Mouse (Mus musculus) liver, embryonic 15.5 days (tissue): ENCODE measurements around the gene Unc5c. TPM values are rescaled to one million over a fixed set of nuclear protein-coding genes. Genes with fewer than 3 reads are reported as not detected.

ENCODE experiments used
- ATAC-seq: fragments of 200-750 bp; cut with Nextera tagmentation; 2 replicates; pipeline ENCODE4 v1.8.0; 2017; ENCODE audit warnings: moderate number of reproducible peaks, mild to moderate bottlenecking, moderate library complexity; ENCODE audit not compliant: insufficient read depth
- H3K27ac ChIP-seq: fragments of 300-500 bp; sonication (generic); replicated peaks from 2 replicates; pipeline ENCODE4 v1.5.1; 2015; ENCODE audit warnings: mild to moderate bottlenecking, inconsistent platforms
- H3K27me3 ChIP-seq: fragments of 300-500 bp; sonication (generic); 2 replicates; pipeline ENCODE4 v1.6.1; 2015; ENCODE audit warnings: mild to moderate bottlenecking, inconsistent platforms
- H3K36me3 ChIP-seq: fragments of 300-500 bp; sonication (generic); replicated peaks from 2 replicates; pipeline ENCODE4 v1.6.1; 2015; ENCODE audit warnings: moderate library complexity, mild to moderate bottlenecking, inconsistent platforms
- H3K4me1 ChIP-seq: fragments of 300-500 bp; sonication (generic); replicated peaks from 2 replicates; pipeline ENCODE4 v1.6.1; 2015; ENCODE audit warnings: inconsistent platforms
- H3K4me2 ChIP-seq: fragments of 300-500 bp; sonication (generic); 2 replicates; pipeline ENCODE4 v1.6.1; 2015; ENCODE audit warnings: moderate library complexity, mild to moderate bottlenecking, inconsistent platforms
- H3K4me3 ChIP-seq: fragments of 300-500 bp; sonication (generic); replicated peaks from 2 replicates; pipeline ENCODE4 v1.5.1; 2015; ENCODE audit warnings: mild to moderate bottlenecking, inconsistent platforms
- H3K9ac ChIP-seq: fragments of 300-500 bp; sonication (generic); 2 replicates; pipeline ENCODE4 v1.6.1; 2015; ENCODE audit warnings: moderate library complexity, mild to moderate bottlenecking, inconsistent platforms
- H3K9me3 ChIP-seq: fragments of 300-500 bp; sonication (generic); replicated peaks from 2 replicates; pipeline ENCODE4 v1.6.1; 2016; ENCODE audit warnings: inconsistent platforms
- WGBS: fragments of 180-500 bp; shearing (Covaris S2); methylation state at CpG from one replicate; pipeline ENCODE4 v1.1.7; 2015; ENCODE audit warnings: mixed read lengths; ENCODE audit not compliant: insufficient replicate concordance; 5-methylcytosine and 5-hydroxymethylcytosine counted together
- polyA plus RNA-seq: library from polyadenylated mRNA; unstranded; fragments of >200 nt; fragmentation: Nextera tagmentation; extraction: Ambion mirVana; gene quantifications from 2 replicates; pipeline ENCODE4 v1.2.1, GENCODE M21; 2015

Gene Unc5c
- polyA plus RNA-seq, 1 experiment from 2014 or later = 0.21 TPM

DNA sequence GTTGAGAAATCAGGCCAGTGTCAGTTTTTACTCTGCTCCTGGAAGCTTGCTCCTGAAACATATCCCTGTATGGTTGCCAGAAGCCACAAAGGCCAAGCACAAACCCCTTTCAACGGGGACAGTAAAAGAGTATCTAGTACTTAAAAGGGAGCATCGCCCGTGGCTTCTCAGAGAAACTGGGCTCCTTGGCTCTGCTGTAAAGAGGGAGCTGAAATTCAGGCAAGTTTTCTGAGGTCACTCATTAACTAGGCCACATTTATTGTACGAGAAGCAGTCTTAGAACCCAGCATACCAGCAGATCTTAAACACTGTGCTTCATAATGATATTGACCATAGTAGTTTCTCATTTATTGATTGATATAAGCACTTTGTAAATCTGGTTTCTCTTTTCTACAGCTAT lies 317.5 kb downstream of the Unc5c start:
- Histone ChIP-seq H3K9ac (no peak overlapping the region), H3K27ac (no peak overlapping the region)
- no peak for ATAC-seq

GRCm38 (mm10) chr3:141791026-141791780 lies 326.2 kb downstream of the Unc5c start:
- Histone ChIP-seq H3K27me3 (no peaks in the 10 kb centered on the region), H3K4me2 (no peak overlapping the region), H3K27ac (no peak overlapping the region), H3K4me3 (no peak overlapping the region), H3K9me3 (no peaks in the 10 kb centered on the region), H3K36me3 (no peaks in the 10 kb centered on the region), H3K4me1 (no peaks in the 10 kb centered on the region), H3K9ac (no peak overlapping the region)
- no peak for ATAC-seq
- 71% methylated on average over 8 of the region's 8 CpGs for WGBS

More for the DNA sequence above, 317.5 kb downstream of the Unc5c start:
- H3K4me1 ChIP-seq = no peaks in the 10 kb centered on the region
- no peaks in the 10 kb centered on the region for H3K36me3 ChIP-seq
- H3K27me3 ChIP-seq = no peaks in the 10 kb centered on the region
- H3K4me3 ChIP-seq = no peak overlapping the region
- H3K4me2 ChIP-seq = no peak overlapping the region
- H3K9me3 ChIP-seq = no peaks in the 10 kb centered on the region
- 54% methylated on average over 4 of the region's 4 CpGs for WGBS

DNA sequence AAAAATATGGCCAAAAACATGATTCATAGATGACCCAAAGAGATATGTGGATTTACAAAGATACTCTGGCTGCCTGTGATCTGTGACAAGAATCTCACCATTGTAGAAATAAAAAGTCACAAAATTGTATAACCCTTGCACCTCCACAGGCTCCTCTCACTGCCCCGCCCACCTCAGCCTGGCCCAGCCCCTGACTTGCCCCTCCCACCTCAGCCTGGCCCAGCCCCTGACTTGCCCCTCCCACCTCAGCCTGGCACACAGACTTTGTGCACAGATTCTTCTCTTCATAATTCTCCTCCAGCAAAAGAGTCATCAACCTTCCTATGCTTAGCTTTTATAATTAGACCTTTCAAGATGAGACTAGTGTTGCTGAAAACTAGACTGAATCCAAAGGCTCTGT lies 327.1 kb downstream of the Unc5c start:
- no peak overlapping the region for H3K4me3 ChIP-seq
- no peak overlapping the region for H3K4me2 ChIP-seq
- 35% methylated on average over 1 of the region's 1 CpGs for WGBS
- H3K27ac ChIP-seq = no peak overlapping the region
- H3K9me3 ChIP-seq = no peaks in the 10 kb centered on the region
- no peaks in the 10 kb centered on the region for H3K36me3 ChIP-seq
- no peak overlapping the region for H3K9ac ChIP-seq
- ATAC-seq = no peak
- H3K4me1 ChIP-seq = no peaks in the 10 kb centered on the region
- no peaks in the 10 kb centered on the region for H3K27me3 ChIP-seq

DNA sequence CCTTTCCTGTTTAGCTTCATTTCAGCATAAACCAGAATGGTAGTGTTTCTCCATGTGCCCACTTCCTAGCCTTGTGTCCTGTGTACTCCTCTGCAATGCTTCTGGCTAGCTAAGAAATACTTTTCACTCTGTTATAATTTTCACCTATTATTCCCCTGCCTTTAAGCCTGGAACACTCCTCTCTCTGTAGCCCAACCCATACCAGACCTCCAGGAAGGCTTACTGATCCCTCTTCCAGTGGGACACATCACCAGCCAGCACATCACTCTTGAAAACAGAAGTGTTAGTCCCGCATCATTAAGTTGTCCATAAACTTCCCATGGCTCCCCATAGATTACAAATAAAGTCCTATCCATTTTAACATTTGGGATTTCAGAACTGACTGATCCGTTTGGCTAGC lies 328.7 kb downstream of the Unc5c start:
- Histone ChIP-seq H3K9ac (no peak overlapping the region), H3K4me1 (no peaks in the 10 kb centered on the region), H3K36me3 (no peaks in the 10 kb centered on the region), H3K4me2 (no peak overlapping the region), H3K9me3 (no peaks in the 10 kb centered on the region), H3K27me3 (no peaks in the 10 kb centered on the region), H3K27ac (no peak overlapping the region), H3K4me3 (no peak overlapping the region)
- ATAC-seq = no peak
- WGBS = 52% methylated on average over 2 of the region's 2 CpGs

- ATAC-seq = no peak
- H3K9me3 ChIP-seq = no peaks in the 10 kb centered on the region
Measured at GRCm38 (mm10) chr3:141794371-141794770, 329.4 kb downstream of the Unc5c start.

DNA sequence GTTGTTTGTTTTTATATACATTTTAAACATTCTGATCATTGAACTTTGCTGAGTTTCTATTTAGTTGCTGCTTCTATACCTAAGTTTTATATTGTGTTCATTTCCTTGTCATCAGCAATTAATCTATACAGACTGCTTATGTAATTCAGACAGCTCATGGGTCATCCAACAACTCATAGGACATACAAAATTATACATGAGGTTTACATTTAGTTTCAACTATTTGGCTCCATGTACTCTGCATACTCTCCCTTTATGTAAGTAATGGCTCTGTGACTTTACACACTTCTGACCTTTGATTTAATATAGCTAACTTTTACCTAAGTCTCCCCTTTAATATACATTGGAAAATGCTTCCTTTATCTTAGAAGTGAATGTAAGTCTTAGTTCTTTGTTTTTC lies 332.4 kb downstream of the Unc5c start:
- Histone ChIP-seq H3K4me1 (no peaks in the 10 kb centered on the region), H3K36me3 (no peaks in the 10 kb centered on the region), H3K27ac (no peak overlapping the region), H3K4me2 (no peak overlapping the region), H3K4me3 (no peak overlapping the region), H3K27me3 (no peaks in the 10 kb centered on the region), H3K9me3 (no peaks in the 10 kb centered on the region), H3K9ac (no peak overlapping the region)
- no peak for ATAC-seq

More at GRCm38 (mm10) chr3:141794371-141794770, 329.4 kb downstream of the Unc5c start:
- no peak overlapping the region for H3K27ac ChIP-seq
- no peak overlapping the region for H3K4me3 ChIP-seq
- no peaks in the 10 kb centered on the region for H3K36me3 ChIP-seq
- no peaks in the 10 kb centered on the region for H3K27me3 ChIP-seq
- 73% methylated on average over 3 of the region's 3 CpGs for WGBS
- no peak overlapping the region for H3K9ac ChIP-seq
- H3K4me2 ChIP-seq = no peak overlapping the region
- H3K4me1 ChIP-seq = no peaks in the 10 kb centered on the region

DNA sequence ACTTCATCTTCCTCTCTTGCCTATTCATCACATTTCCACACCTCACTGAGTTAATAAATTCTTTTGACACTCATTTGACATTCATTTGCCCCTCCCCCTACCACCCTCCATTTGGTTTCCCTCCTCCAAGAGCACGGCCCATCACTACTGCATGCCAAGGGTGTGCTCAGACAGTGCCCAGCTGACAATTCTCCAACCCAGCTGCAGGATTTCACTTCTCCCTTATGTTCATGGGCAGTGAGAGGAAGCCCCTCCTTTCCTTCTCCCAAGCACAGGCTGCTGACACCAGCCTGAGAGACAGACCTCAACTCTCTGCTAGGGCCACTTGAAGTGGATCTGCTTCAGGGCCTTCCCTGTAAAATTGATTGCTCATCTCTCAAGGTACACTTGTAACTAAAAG lies 332.8 kb downstream of the Unc5c start:
- Histone ChIP-seq H3K27me3 (no peaks in the 10 kb centered on the region), H3K27ac (no peak overlapping the region), H3K4me2 (no peak overlapping the region), H3K4me1 (no peaks in the 10 kb centered on the region), H3K9ac (no peak overlapping the region), H3K9me3 (no peaks in the 10 kb centered on the region), H3K36me3 (no peaks in the 10 kb centered on the region), H3K4me3 (no peak overlapping the region)
- WGBS = 36% methylated on average over 1 of the region's 1 CpGs
- no peak for ATAC-seq

DNA sequence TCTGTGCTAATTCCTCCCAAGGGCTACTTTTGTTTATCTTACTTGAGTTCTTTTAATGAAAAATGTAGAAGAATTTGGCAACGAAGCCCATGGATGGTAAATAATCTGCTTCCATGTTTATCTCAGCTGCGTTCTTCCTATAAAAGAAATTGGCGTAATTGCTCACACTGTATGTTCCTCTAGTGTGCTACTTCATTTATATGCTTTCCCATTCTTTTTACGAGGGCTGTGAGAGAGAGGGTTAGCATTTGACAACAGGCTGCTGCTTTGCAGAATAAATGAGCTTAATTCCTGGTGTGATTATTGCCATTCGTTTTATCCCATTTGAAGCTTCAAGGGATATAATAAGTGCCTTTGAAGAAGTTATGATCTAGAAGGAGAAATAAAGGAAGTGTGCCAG lies 339.1 kb downstream of the Unc5c start:
- WGBS = 57% methylated on average over 5 of the region's 5 CpGs
- ATAC-seq = no peak
- Histone ChIP-seq H3K27ac (no peak overlapping the region), H3K4me3 (no peak overlapping the region), H3K27me3 (no peaks in the 10 kb centered on the region), H3K36me3 (no peaks in the 10 kb centered on the region), H3K4me1 (no peaks in the 10 kb centered on the region), H3K9ac (no peak overlapping the region), H3K9me3 (no peaks in the 10 kb centered on the region), H3K4me2 (no peak overlapping the region)

- WGBS = 55% methylated on average over 3 of the region's 3 CpGs
Measured at GRCm38 (mm10) chr3:141809581-141809980, 344.6 kb downstream of the Unc5c start.

DNA sequence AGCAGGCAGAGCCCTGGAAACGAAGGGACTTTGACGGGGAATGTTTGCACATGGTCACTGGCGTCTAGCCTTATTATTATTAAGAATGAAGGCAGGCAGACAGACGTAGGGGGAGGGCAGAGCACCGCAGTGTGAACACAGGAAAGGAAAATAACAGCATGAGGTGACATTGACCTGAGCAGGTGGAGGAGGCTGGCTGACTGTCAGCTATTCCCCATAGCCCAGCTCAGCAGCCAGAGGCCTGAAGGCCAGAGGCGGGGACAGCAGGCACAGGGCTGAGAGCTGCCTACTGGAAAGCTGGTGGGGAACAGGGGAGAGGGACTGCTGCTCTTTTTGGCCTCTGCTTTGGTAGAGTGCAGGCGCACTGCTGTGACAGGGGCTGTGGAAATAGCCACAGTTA lies 345.9 kb downstream of the Unc5c start:
- H3K27me3 ChIP-seq = no peaks in the 10 kb centered on the region
- no peak overlapping the region for H3K9ac ChIP-seq
- ATAC-seq = no peak
- no peak overlapping the region for H3K4me2 ChIP-seq
- no peaks in the 10 kb centered on the region for H3K36me3 ChIP-seq
- H3K27ac ChIP-seq = no peak overlapping the region
- 46% methylated on average over 7 of the region's 7 CpGs for WGBS
- no peaks in the 10 kb centered on the region for H3K9me3 ChIP-seq
- H3K4me1 ChIP-seq = no peaks in the 10 kb centered on the region
- no peak overlapping the region for H3K4me3 ChIP-seq

More at GRCm38 (mm10) chr3:141809581-141809980, 344.6 kb downstream of the Unc5c start:
- Histone ChIP-seq H3K9me3 (no peaks in the 10 kb centered on the region), H3K9ac (no peak overlapping the region), H3K4me1 (no peaks in the 10 kb centered on the region), H3K4me3 (no peak overlapping the region), H3K4me2 (no peak overlapping the region), H3K27me3 (no peaks in the 10 kb centered on the region), H3K27ac (no peak overlapping the region), H3K36me3 (no peaks in the 10 kb centered on the region)
- no peak for ATAC-seq

GRCm38 (mm10) chr3:141811348-141811747 lies 346.3 kb downstream of the Unc5c start:
- no peak overlapping the region for H3K4me2 ChIP-seq
- no peaks in the 10 kb centered on the region for H3K9me3 ChIP-seq
- no peaks in the 10 kb centered on the region for H3K4me1 ChIP-seq
- WGBS = 20% methylated on average over 2 of the region's 2 CpGs
- no peaks in the 10 kb centered on the region for H3K36me3 ChIP-seq
- ATAC-seq = no peak
- H3K27ac ChIP-seq = no peak overlapping the region
- H3K9ac ChIP-seq = no peak overlapping the region
- H3K4me3 ChIP-seq = no peak overlapping the region
- no peaks in the 10 kb centered on the region for H3K27me3 ChIP-seq

- no peaks in the 10 kb centered on the region for H3K36me3 ChIP-seq
- no peak overlapping the region for H3K4me2 ChIP-seq
- ATAC-seq = no peak
- H3K9me3 ChIP-seq = no peaks in the 10 kb centered on the region
- WGBS = 58% methylated on average over 1 of the region's 1 CpGs
- H3K27me3 ChIP-seq = no peaks in the 10 kb centered on the region
- no peak overlapping the region for H3K4me3 ChIP-seq
- no peak overlapping the region for H3K27ac ChIP-seq
- no peak overlapping the region for H3K9ac ChIP-seq
- H3K4me1 ChIP-seq = no peaks in the 10 kb centered on the region
Measured at GRCm38 (mm10) chr3:141814776-141815175, 349.8 kb downstream of the Unc5c start.
